Mouse (Mus musculus) neural tube, embryonic 12.5 days (tissue): ENCODE measurements around the gene Pkd1l1. TPM values are rescaled to one million over a fixed set of nuclear protein-coding genes. Genes with fewer than 3 reads are reported as not detected.

Experiments
- polyA plus RNA-seq: library from polyadenylated mRNA; unstranded; fragments of >200 nt; fragmentation: Nextera tagmentation; extraction: Ambion mirVana; gene quantifications from 2 replicates; pipeline ENCODE4 v1.2.1, GENCODE M21; 2016

The Pkd1l1 gene
- polyA plus RNA-seq, 1 experiment from 2014 or later = 0.10 TPM

Other genes starting within 250 kb of the Pkd1l1 start
- gene Hus1, start 37.9 kb upstream of the Pkd1l1 start, polyA plus RNA-seq = 13.3 TPM in 2 replicates
- 0.68 and 0.82 TPM in 2 replicates for gene Gm11992, start 75.3 kb upstream of the Pkd1l1 start, polyA plus RNA-seq
- gene Sun3, start 75.7 kb upstream of the Pkd1l1 start, polyA plus RNA-seq = not detected in 2 replicates
- 4.2 and 4.8 TPM in 2 replicates for gene Upp1, start 144.8 kb upstream of the Pkd1l1 start, polyA plus RNA-seq
- 0.01 and 0.03 TPM in 2 replicates for gene Abca13, start 218.7 kb upstream of the Pkd1l1 start, polyA plus RNA-seq